Mouse (Mus musculus) lung, adult 2 months (tissue): ENCODE results near the gene Cmtm2a.

Source experiments
- CTCF ChIP-seq: fragments of 200-500 bp; IDR thresholded peaks from 2 replicates; pipeline ENCODE4 v1.5.1; 2011; ENCODE audit warnings: mild to moderate bottlenecking, low read length, control low read depth; ENCODE audit not compliant: insufficient read depth
- POLR2A ChIP-seq: fragments of 200-500 bp; IDR thresholded peaks from 2 replicates; pipeline ENCODE4 v1.6.1; 2011; ENCODE audit warnings: low read depth, mild to moderate bottlenecking, control low read depth, low read length, borderline replicate concordance; ENCODE audit errors: extremely low read depth

- TF ChIP-seq CTCF (no peak), POLR2A (no peak)
Observed at GRCm38 (mm10) chr8:104232039-104232438, 60.9 kb downstream of the Cmtm2a start.
